Mouse (Mus musculus) embryonic facial prominence, embryonic 13.5 days (tissue): ENCODE results near the gene Ccdc77. TPM values are rescaled to one million over a fixed set of nuclear protein-coding genes. Genes with fewer than 3 reads are reported as not detected.
"Not testable (repeated sequence)": the region's sequence is repeated elsewhere in the genome, so short reads cannot be mapped to it uniquely, and the experiment has no call there.

ENCODE experiments used
- ATAC-seq: fragments of 200-750 bp; cut with Nextera tagmentation; 2 replicates; pipeline ENCODE4 v1.8.0; 2017; ENCODE audit warnings: low read depth; ENCODE audit not compliant: insufficient number of reproducible peaks, insufficient read depth, low FRiP score, low TSS enrichment
- H3K27ac ChIP-seq: fragments of 300-500 bp; sonication (generic); 2 replicates; pipeline ENCODE4 v1.5.1; 2015; ENCODE audit warnings: moderate library complexity, mild to moderate bottlenecking, inconsistent platforms
- H3K27me3 ChIP-seq: fragments of 300-500 bp; sonication (generic); 2 replicates; pipeline ENCODE4 v1.6.1; 2015; ENCODE audit warnings: mild to moderate bottlenecking, inconsistent platforms
- H3K36me3 ChIP-seq: fragments of 300-500 bp; sonication (generic); 2 replicates; pipeline ENCODE4 v1.6.1; 2015; ENCODE audit warnings: mild to moderate bottlenecking, inconsistent platforms
- H3K4me1 ChIP-seq: fragments of 300-500 bp; sonication (generic); 2 replicates; pipeline ENCODE4 v1.6.1; 2015; ENCODE audit warnings: inconsistent platforms
- H3K4me2 ChIP-seq: fragments of 300-500 bp; sonication (generic); 2 replicates; pipeline ENCODE4 v1.6.1; 2015; ENCODE audit warnings: moderate library complexity, mild to moderate bottlenecking, inconsistent platforms
- H3K4me3 ChIP-seq: fragments of 300-500 bp; sonication (generic); 2 replicates; pipeline ENCODE4 v1.5.1; 2015; ENCODE audit warnings: mild to moderate bottlenecking, inconsistent platforms
- H3K9ac ChIP-seq: fragments of 300-500 bp; sonication (generic); 2 replicates; pipeline ENCODE4 v1.6.1; 2015; ENCODE audit warnings: mild to moderate bottlenecking, inconsistent platforms
- H3K9me3 ChIP-seq: fragments of 300-500 bp; sonication (generic); 2 replicates; pipeline ENCODE4 v1.6.1; 2016; ENCODE audit warnings: inconsistent platforms
- WGBS: fragments of 180-500 bp; shearing (Covaris S2); methylation state at CpG from one replicate; pipeline ENCODE4 v1.1.7; 2015; ENCODE audit warnings: mixed read lengths; 5-methylcytosine and 5-hydroxymethylcytosine counted together
- polyA plus RNA-seq: library from polyadenylated mRNA; unstranded; fragments of >200 nt; fragmentation: Nextera tagmentation; extraction: Ambion mirVana; gene quantifications from 2 replicates; pipeline ENCODE4 v1.2.1, GENCODE M21; 2015

Gene Ccdc77
- polyA plus RNA-seq, 1 experiment from 2014 or later = 22.5 TPM

DNA sequence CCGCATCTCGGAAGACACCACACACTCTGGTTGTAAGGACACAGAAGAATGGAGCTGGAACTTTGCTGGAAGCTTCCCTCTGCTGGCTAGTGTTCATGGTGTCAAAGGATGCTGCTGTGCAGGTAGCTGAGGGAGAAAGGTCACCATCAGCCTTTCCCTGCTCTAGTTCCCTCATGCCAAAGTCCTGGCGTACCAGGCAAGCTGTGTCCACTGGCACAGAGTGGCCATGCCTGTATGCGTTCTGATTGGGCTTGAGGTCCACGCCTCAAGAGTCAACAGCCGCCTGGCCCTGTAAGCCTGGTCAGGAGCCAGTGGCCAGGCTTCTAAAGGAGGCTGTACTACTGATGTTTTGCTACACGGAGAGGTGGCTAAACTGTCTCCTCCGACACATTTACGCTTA, 54.8 kb downstream of the Ccdc77 start:
- Histone ChIP-seq H3K9ac (no peak overlapping the region), H3K4me2 (no peak overlapping the region), H3K4me1 (no peaks in the 10 kb centered on the region), H3K36me3 (no peaks in the 10 kb centered on the region), H3K27me3 (no peaks in the 10 kb centered on the region), H3K4me3 (no peak overlapping the region), H3K9me3 (no peaks in the 10 kb centered on the region), H3K27ac (no peak overlapping the region)
- WGBS = 77% methylated on average over 9 of the region's 9 CpGs
- no peak for ATAC-seq

- no peaks in the 10 kb centered on the region for H3K9me3 ChIP-seq
- H3K9ac ChIP-seq = no peak overlapping the region
- H3K4me1 ChIP-seq = peaks cover 9% of the 10 kb centered on the region
- H3K27me3 ChIP-seq = no peaks in the 10 kb centered on the region
- no peak for ATAC-seq
- H3K4me3 ChIP-seq = no peak overlapping the region
- H3K27ac ChIP-seq = no peak overlapping the region
- WGBS = 82% methylated on average over 3 of the region's 3 CpGs
- H3K36me3 ChIP-seq = no peaks in the 10 kb centered on the region
- H3K4me2 ChIP-seq = no peak overlapping the region
Measured at GRCm38 (mm10) chr6:120306859-120307594, 57.1 kb downstream of the Ccdc77 start.

DNA sequence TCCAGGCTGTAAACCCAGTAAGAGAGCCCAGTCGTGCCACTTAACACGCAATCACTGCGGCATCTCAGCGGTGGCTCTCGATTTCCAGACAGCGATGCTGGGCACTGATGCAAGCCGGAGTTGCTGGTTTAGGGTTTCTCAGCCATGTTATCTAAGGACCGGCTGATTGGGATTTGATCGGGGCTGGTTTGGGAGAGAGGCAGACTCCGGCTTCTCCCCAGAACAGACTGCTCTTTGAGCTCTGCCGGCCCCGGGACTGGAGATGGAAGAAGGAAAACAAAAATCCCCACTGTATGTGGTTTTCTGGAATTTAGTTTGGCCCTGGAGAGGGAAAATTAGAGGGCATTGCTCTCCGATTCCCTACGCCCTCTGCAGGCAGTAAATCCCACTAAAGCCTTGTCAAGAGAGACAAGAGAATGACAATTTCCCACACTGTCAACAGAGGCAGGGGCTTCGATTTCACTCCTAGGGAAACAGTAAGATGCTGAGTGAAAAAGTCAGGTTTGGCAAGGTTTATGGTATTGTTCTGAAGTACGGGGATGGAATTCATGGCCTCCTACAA, 61.3 kb downstream of the Ccdc77 start:
- WGBS = 7% methylated on average over 16 of the region's 16 CpGs
- Histone ChIP-seq H3K4me1 (peaks cover 13% of the 10 kb centered on the region), H3K4me2 (peak overlapping the region; percentile 56), H3K36me3 (no peaks in the 10 kb centered on the region), H3K9ac (peak overlapping the region; percentile 58), H3K27ac (peak overlapping the region; percentile 80), H3K27me3 (no peaks in the 10 kb centered on the region), H3K9me3 (no peaks in the 10 kb centered on the region), H3K4me3 (peak overlapping the region; percentile 30)
- ATAC-seq = peak; percentile 74; the same call in 1 of the 2 replicates

- Histone ChIP-seq H3K27ac (no peak overlapping the region), H3K4me3 (no peak overlapping the region), H3K9me3 (no peaks in the 10 kb centered on the region; the same call in 1 of the 2 replicates), H3K36me3 (no peaks in the 10 kb centered on the region), H3K4me1 (peaks cover 15% of the 10 kb centered on the region), H3K9ac (no peak overlapping the region), H3K27me3 (peaks cover 2% of the 10 kb centered on the region; the same call in 1 of the 2 replicates), H3K4me2 (no peak overlapping the region)
- ATAC-seq = no peak
- WGBS = 31% methylated on average over 6 of the region's 6 CpGs
Measured at GRCm38 (mm10) chr6:120301137-120301536, 63.0 kb downstream of the Ccdc77 start.

DNA sequence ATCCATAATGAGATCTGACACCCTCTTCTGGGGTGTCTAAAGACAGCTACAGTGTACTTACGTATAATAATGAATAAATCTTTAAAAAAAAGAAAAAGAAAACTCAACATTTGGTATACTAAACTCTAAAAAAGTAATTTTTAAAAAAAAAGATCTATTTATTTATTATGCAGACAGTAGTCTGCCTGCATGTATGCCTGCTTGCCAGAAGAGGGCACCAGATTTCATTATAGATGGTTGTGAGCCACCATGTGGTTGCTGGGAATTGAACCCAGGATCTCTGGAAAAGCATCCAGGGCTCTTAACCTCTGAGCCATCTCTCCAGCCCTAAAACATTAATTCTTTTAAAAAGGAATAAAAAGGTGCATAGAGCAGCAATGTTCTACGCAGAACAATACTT, 67.6 kb downstream of the Ccdc77 start:
- 96% methylated on average over 2 of the region's 2 CpGs for WGBS
- not testable (repeated sequence) for H3K4me2 ChIP-seq, H3K4me3 ChIP-seq, H3K9ac ChIP-seq, H3K27ac ChIP-seq, H3K9me3 ChIP-seq, H3K36me3 ChIP-seq, ATAC-seq
- Histone ChIP-seq H3K27me3 (peaks cover 34% of the 10 kb centered on the region), H3K4me1 (peaks cover 17% of the 10 kb centered on the region)

GRCm38 (mm10) chr6:120294785-120295133, 69.4 kb downstream of the Ccdc77 start:
- Histone ChIP-seq H3K27ac (peak overlapping the region; percentile 56; the same call in 1 of the 2 replicates), H3K4me2 (peak overlapping the region; percentile 96), H3K4me1 (peaks cover 17% of the 10 kb centered on the region), H3K36me3 (no peaks in the 10 kb centered on the region), H3K9ac (peak overlapping the region; percentile 77), H3K4me3 (peak overlapping the region; percentile 69), H3K27me3 (peaks cover 34% of the 10 kb centered on the region), H3K9me3 (no peaks in the 10 kb centered on the region; the same call in 1 of the 2 replicates)
- ATAC-seq = peak; percentile 76
- WGBS = 2% methylated on average over 16 of the region's 16 CpGs

GRCm38 (mm10) chr6:120294056-120294784, 70.0 kb downstream of the Ccdc77 start, which contains the start of the genes D330020A13Rik and B4galnt3:
Gene D330020A13Rik, plus strand, starts transcription at chr6:120294364.
Gene B4galnt3, minus strand, starts transcription at chr6:120294559.
- Histone ChIP-seq H3K27ac (peak within 1 kb of the TSS; percentile 56; the same call in 1 of the 2 replicates), H3K9me3 (no peaks in the 10 kb centered on the region; the same call in 1 of the 2 replicates), H3K36me3 (no peaks in the 10 kb centered on the region), H3K4me1 (peaks cover 17% of the 10 kb centered on the region), H3K4me3 (peak within 1 kb of the TSS; percentile 69), H3K9ac (peak within 1 kb of the TSS; percentile 77), H3K27me3 (peaks cover 34% of the 10 kb centered on the region), H3K4me2 (peak within 1 kb of the TSS; percentile 96)
- peak; percentile 68 for ATAC-seq
- under 1% methylated on average over 76 of the region's 79 CpGs for WGBS

DNA sequence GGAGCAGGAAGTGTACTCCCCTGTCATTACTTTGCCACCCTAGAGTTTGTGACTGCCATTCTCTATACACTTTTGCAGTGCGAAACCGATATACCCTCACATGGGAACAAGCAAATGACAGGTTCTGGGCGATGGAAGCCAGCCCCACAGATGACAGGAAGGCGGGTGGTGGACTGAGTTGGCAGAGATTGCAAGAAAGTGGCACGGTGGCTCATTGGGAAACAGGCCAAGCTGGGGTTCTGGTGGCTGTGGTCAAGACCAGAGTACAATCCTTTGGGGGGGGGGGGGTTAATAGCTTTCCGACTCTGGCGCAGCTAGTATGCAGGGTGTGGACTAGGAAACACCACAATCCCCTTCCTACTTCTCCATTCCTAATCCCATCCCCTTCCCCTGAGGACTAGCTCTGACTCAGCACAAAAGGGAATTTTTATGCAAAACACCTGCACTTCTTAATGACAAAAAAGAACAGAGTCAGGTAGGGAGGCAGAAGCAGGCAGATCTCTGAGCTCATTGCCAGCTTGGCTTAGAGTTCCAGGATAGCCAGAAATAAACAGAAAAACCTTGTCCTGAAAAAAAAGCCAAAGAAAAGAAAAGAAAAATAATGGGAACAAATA, 72.7 kb downstream of the Ccdc77 start:
- no peak overlapping the region for H3K4me2 ChIP-seq
- ATAC-seq = no peak
- H3K4me1 ChIP-seq = peaks cover 10% of the 10 kb centered on the region; the same call in 1 of the 2 replicates
- no peak overlapping the region for H3K9ac ChIP-seq
- H3K4me3 ChIP-seq = no peak overlapping the region
- no peak overlapping the region for H3K27ac ChIP-seq
- H3K27me3 ChIP-seq = peaks cover 34% of the 10 kb centered on the region
- 82% methylated on average over 7 of the region's 7 CpGs for WGBS
- no peaks in the 10 kb centered on the region for H3K9me3 ChIP-seq
- no peaks in the 10 kb centered on the region for H3K36me3 ChIP-seq

GRCm38 (mm10) chr6:120289430-120289829, 74.7 kb downstream of the Ccdc77 start:
- 84% methylated on average over 4 of the region's 4 CpGs for WGBS
- no peak for ATAC-seq
- Histone ChIP-seq H3K4me3 (no peak overlapping the region), H3K9me3 (no peaks in the 10 kb centered on the region), H3K27me3 (peaks cover 17% of the 10 kb centered on the region), H3K36me3 (no peaks in the 10 kb centered on the region), H3K4me1 (0 out of 2 replicates have a peak, but pooled peaks cover 6% of the 10 kb centered on the region), H3K9ac (no peak overlapping the region), H3K27ac (no peak overlapping the region), H3K4me2 (no peak overlapping the region)

DNA sequence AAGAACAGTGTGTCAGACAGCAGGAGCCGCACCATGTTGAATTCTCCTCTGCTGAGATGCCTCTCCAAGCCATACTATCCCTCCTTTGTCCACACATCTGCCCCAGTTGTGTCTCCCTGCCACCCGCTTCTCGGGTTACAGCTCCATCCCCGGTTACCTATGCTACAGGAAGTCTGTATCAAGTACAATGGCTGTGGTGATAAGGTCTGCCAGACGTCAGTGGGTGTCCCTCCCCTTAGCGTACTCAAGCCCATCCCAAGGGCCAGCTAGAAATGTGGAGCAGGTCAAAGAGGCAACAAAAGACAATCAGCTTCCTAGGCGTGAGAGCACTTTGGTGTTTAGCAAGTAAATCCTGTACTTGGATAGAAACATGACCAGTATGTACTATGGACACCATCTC, 75.6 kb downstream of the Ccdc77 start:
- Histone ChIP-seq H3K9me3 (no peaks in the 10 kb centered on the region), H3K9ac (no peak overlapping the region), H3K27me3 (peaks cover 9% of the 10 kb centered on the region), H3K4me2 (no peak overlapping the region), H3K36me3 (no peaks in the 10 kb centered on the region), H3K27ac (no peak overlapping the region), H3K4me1 (0 out of 2 replicates have a peak, but pooled peaks cover 2% of the 10 kb centered on the region), H3K4me3 (no peak overlapping the region)
- WGBS = 25% methylated on average over 7 of the region's 7 CpGs
- no peak for ATAC-seq

DNA sequence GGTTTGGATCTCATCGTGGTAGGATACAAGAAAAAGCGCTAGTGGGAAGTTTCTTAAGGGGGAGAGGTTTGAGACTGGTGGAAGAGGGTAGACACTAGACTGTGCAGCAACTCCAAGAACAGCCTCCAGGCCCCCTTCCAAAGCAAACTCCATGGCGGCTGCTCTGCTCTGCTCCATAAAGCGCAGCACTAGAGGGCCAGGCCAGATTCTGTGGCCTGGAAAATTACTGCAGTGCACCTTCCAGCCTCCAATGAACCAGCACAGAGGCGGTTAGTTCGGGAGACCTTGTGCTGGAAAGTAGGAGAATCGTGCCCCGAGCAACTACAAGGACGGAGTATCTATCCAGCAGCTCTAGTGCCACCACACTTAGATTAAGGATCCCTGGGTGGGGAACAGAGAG, 76.9 kb downstream of the Ccdc77 start:
- H3K4me2 ChIP-seq = no peak overlapping the region
- no peak for ATAC-seq
- no peaks in the 10 kb centered on the region for H3K9me3 ChIP-seq
- H3K9ac ChIP-seq = no peak overlapping the region
- H3K4me3 ChIP-seq = no peak overlapping the region
- H3K27ac ChIP-seq = no peak overlapping the region
- no peaks in the 10 kb centered on the region for H3K36me3 ChIP-seq
- H3K27me3 ChIP-seq = no peaks in the 10 kb centered on the region
- 85% methylated on average over 9 of the region's 9 CpGs for WGBS
- no peaks in the 10 kb centered on the region for H3K4me1 ChIP-seq
